Mouse (Mus musculus): ENCODE measurements around the gene Mogat1. TPM values are rescaled to one million over a fixed set of nuclear protein-coding genes. Genes with fewer than 3 reads are reported as not detected.
"Not testable (repeated sequence)": the region's sequence is repeated elsewhere in the genome, so short reads cannot be mapped to it uniquely, and the experiment has no call there.

Mogat1 gene
- total RNA-seq, 2 experiments from 2014 or later: not detected

DNA sequence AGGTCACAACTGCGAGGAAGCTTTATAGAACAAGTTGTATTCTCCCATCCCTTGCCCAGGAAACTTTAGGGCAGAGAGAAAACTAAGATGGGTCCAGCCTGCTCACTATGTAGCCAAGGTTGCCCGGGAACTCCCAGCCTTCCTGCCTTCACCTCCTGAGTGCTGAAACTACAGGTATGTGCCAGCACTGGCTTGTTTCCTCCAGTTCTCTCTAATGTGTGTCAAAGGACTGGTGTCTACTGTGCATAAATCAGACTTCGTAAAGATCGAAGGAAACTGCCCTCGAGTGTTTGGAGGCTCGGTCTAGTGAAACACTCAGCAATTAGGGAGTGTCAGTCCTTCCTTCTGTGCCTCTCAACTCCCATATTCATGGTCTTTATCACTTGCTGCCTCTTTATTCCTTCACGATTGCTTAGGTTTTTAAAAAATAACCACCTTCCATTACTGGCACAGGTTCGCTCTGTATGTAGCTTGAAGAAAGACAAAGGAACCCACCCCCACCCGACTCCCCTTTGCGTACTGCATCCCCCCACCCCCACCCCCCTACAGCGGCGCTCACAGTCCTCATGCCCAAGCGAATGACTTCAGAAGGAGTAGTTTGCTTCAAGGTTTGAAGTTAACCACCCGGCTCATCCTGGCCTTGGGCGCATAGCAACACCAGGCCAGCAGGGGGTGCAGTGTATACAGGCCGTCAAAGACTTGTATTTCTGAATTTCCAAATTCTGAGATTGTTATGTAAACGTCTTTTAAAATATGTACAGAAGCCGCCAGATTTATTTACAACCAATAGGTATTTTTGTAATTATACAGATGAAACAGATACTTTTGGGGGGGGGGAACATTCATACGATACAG lies 25.7 kb downstream of the Mogat1 start:
- peak; percentile 60 for ATAC-seq (ENCODE audit: poor library complexity, severe bottlenecking)

GRCm38 (mm10) chr1:78537494-78538010 lies 26.8 kb downstream of the Mogat1 start:
- peak; percentile 90 for ATAC-seq (ENCODE audit: poor library complexity, severe bottlenecking)

DNA sequence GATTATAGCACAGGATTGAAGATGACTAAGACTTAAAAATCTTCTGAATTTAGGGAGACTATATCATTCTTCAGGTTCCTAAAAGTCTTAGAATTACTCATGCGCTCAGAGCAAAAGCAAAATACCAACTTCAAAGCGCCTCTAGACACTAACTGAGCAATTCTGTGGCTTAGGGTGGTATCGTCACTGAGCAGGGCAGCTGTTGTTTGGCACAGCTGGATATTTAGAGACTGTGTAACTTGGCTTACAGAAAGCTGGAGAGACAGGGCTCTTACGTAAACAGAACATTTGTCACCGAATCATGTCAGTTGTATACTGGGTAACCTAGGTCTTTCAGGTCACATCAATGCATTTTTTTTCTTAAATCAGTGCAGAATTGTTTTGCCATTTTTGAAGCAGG lies 27.6 kb downstream of the Mogat1 start:
- ATAC-seq (ENCODE audit: poor library complexity, severe bottlenecking): no peak

GRCm38 (mm10) chr1:78539166-78539565 lies 28.4 kb downstream of the Mogat1 start:
- ATAC-seq (ENCODE audit: poor library complexity, severe bottlenecking): no peak

GRCm38 (mm10) chr1:78543631-78544030 lies 32.8 kb downstream of the Mogat1 start:
- not testable (repeated sequence) for ATAC-seq (ENCODE audit: poor library complexity, severe bottlenecking)

- ATAC-seq (ENCODE audit: poor library complexity, severe bottlenecking): no peak
Observed at GRCm38 (mm10) chr1:78546258-78546657, 35.5 kb downstream of the Mogat1 start.

DNA sequence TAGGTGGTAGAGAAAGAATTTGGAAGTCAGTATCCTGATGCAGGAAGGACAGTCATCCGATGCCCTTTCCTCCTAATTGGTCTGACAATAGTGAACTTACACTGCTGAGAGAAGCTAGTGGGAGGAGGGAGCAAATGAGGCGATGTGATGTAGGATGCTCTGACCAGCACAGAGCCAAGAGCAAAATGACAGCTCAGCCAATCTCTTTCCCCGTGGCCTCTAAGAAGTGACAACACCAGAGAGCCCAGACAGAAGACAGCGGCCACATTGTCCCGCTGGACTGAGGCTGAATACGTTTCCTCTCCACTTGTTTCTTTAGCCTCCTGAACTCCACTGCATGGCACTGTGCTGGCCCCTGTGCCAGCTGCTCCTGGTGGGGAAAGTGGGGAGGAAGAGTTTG lies 38.2 kb downstream of the Mogat1 start:
- ATAC-seq (ENCODE audit: poor library complexity, severe bottlenecking): no peak

DNA sequence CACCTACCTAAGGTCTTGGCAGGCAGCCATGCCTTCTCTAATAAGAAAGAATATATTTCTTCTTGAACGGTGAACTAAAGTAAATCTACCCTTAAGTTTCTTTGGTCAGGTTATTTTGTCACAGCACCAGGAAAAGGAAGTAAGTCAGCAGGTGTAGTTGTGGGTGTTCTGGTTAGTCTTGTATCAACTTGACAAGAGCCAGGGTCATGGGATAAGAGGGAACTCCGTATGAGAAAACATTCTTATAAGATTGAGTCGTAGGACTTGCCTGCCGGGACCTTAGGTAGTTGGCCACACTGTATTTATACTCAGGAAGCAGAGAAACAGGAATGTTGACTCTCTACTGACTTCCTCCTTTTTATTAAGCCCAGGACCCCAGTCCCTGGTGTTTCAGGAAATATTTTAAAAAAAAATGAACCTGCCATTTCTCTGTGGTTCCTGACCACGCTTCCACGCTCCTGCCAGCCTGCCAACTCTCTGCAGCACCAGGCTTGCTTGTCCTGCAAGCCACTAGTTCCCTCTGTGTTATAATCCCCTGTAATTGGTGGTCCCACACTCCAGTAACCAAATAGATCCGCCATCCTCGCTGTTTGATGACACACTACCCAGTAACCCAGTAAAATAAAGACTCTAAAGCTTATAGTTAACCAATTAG lies 43.3 kb downstream of the Mogat1 start:
- ATAC-seq (ENCODE audit: poor library complexity, severe bottlenecking): no peak

DNA sequence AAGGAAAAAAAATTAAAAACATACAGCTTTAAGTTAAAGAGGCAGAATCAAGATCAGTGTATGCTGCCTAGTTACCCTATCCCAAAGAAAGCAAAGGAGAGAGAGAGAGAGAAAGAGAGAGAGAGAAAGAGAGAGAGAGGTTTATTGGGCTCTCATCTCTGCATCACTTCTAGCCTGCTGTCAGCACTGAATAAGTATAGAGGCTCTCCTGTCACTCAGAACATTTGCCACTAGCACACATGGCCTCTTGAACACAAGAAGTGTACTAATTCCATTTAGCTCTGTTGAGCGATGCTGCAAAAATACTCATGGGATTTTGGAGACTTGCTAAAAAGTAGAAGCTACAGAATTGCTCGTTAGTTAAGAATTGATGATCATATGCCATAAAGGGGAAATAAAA lies 56.2 kb downstream of the Mogat1 start:
- ATAC-seq (ENCODE audit: poor library complexity, severe bottlenecking): no peak

DNA sequence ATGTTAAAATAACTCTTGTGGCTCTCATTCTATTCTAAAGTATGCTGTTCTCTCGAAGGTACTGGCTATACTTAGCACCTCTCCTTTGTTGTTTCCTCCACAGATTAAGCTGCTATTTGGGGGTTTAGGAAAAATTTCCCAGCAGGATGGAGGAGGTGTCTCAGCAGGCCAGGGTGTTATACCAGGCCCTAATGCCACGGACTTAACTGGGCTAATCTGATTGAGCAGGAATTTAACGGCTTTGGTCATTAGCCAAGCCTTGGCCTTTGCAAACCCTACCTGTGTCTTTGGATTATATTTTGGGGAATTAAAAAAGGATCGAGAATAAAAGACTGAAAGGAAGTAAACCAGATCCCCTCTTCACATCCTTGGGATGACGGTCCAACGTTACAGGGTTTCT lies 56.6 kb downstream of the Mogat1 start:
- no peak for ATAC-seq (ENCODE audit: poor library complexity, severe bottlenecking)

DNA sequence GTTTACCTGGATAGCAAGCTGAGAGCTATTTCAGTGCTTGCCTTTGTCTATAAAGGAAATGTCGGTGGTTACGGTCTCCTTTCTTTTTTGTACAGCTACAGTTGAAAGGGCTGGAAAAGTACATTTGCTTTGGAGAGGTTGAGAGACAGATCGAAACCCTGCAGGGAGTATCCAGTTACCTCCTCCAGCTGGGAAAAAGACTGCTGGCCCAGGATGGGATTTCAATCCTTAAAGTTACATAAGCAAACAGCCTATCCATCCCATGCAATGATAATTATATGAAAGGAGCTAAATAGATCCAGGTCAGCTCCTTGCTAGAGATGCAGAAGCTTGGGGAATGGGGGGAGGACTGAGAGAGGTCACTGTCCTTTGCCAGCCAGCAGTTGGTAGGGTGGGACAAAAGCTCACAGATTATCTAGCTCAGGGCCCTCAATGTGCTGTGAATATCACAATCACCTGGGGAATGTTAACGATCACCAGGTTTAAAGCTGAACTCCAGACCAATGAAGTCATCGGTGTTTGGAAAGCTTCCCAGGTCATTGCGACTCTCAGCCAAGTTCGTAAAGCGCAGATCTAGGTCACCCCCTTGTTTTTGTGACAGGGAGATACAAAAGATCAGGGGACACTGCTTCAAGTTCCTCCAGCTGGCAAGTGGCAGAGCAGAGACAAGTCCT lies 57.2 kb downstream of the Mogat1 start:
- ATAC-seq (ENCODE audit: poor library complexity, severe bottlenecking): no peak

DNA sequence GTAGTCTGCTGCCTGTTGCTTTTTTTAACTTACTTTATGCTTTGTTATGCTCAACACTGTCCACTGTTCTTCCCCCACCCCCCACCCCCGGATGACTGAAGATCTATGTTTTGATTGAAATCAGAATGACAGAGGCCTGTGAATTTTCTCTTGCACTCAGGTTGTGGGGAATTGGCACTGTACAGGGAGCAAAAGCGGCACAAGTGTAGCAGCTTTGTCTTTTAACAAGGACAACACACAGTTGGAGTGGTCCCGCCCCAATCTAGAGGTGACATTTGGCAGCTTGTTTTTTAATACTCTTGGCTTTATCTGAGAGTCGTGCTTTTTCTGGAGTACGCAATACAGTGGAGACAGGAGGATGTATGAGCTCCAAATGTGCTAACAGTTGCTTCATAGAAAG lies 58.8 kb downstream of the Mogat1 start:
- no peak for ATAC-seq (ENCODE audit: poor library complexity, severe bottlenecking)

- ATAC-seq (ENCODE audit: poor library complexity, severe bottlenecking): no peak
Observed at GRCm38 (mm10) chr1:78585080-78585479, 74.3 kb downstream of the Mogat1 start.

GRCm38 (mm10) chr1:78586986-78587385 lies 76.2 kb downstream of the Mogat1 start:
- ATAC-seq (ENCODE audit: poor library complexity, severe bottlenecking): no peak

Other genes with a start within 250 kb of the Mogat1 start
- not detected in 2 replicates for gene Sgpp2, start 200.6 kb upstream of the Mogat1 start, total RNA-seq (2015)
- 0.12 TPM in 1 of 2 replicates, not detected in the other for gene Sgpp2, start 200.6 kb upstream of the Mogat1 start, total RNA-seq (2017)
- gene Farsb, start 22.1 kb upstream of the Mogat1 start, total RNA-seq (2015): 46.4 and 53.8 TPM in 2 replicates
- gene Farsb, start 22.1 kb upstream of the Mogat1 start, total RNA-seq (2017): 27.6 and 29.6 TPM in 2 replicates
- not detected in 2 replicates for gene BC035947, start 1.2 kb downstream of the Mogat1 start, total RNA-seq (2015)
- gene BC035947, start 1.2 kb downstream of the Mogat1 start, total RNA-seq (2017): not detected in 2 replicates
- gene Acsl3, start 146.8 kb downstream of the Mogat1 start, total RNA-seq (2015): 5.1 TPM in 2 replicates
- gene Acsl3, start 146.8 kb downstream of the Mogat1 start, total RNA-seq (2017): 15.4 and 17.6 TPM in 2 replicates
- gene Utp14b, start 147.0 kb downstream of the Mogat1 start, total RNA-seq (2015): 4.1 and 4.2 TPM in 2 replicates
- gene Utp14b, start 147.0 kb downstream of the Mogat1 start, total RNA-seq (2017): 6.2 and 6.9 TPM in 2 replicates

Measured in megakaryocyte, adult 5-6 weeks (primary cell).